Mouse (Mus musculus) forebrain, embryonic 16.5 days (tissue): Measurements from ENCODE around the gene Gm13697. TPM values are rescaled to one million over a fixed set of nuclear protein-coding genes. Genes with fewer than 3 reads are reported as not detected.
"Not testable (repeated sequence)": the region's sequence is repeated elsewhere in the genome, so short reads cannot be mapped to it uniquely, and the experiment has no call there.

Experiments used
- ATAC-seq: fragments of 200-750 bp; cut with Nextera tagmentation; 2 replicates; pipeline ENCODE4 v1.8.0; 2017; ENCODE audit warnings: mild to moderate bottlenecking, moderate library complexity
- H3K27ac ChIP-seq: fragments of 300-500 bp; sonication (generic); 2 replicates; pipeline ENCODE4 v1.5.1; 2014; ENCODE audit warnings: low read length, control low read depth
- H3K27me3 ChIP-seq: fragments of 300-500 bp; sonication (generic); replicated peaks from 2 replicates; pipeline ENCODE4 v1.6.1; 2014; ENCODE audit warnings: low read length; ENCODE audit not compliant: control insufficient read depth, insufficient read depth
- H3K36me3 ChIP-seq: fragments of 300-500 bp; sonication (generic); 2 replicates; pipeline ENCODE4 v1.6.1; 2014; ENCODE audit not compliant: control insufficient read depth, insufficient read depth
- H3K4me1 ChIP-seq: fragments of 300-500 bp; sonication (generic); replicated peaks from 2 replicates; pipeline ENCODE4 v1.6.1; 2014; ENCODE audit warnings: low read length; ENCODE audit not compliant: control insufficient read depth, insufficient read depth
- H3K4me2 ChIP-seq: fragments of 300-500 bp; sonication (generic); 2 replicates; pipeline ENCODE4 v1.6.1; 2014; ENCODE audit warnings: mild to moderate bottlenecking, low read length, control low read depth
- H3K4me3 ChIP-seq: fragments of 300-500 bp; sonication (generic); replicated peaks from 2 replicates; pipeline ENCODE4 v1.5.1; 2014; ENCODE audit warnings: mild to moderate bottlenecking, low read length, control low read depth
- H3K9ac ChIP-seq: fragments of 300-500 bp; sonication (generic); replicated peaks from 2 replicates; pipeline ENCODE4 v1.6.1; 2014; ENCODE audit warnings: low read depth, low read length, control low read depth
- H3K9me3 ChIP-seq: fragments of 300-500 bp; sonication (generic); 2 replicates; pipeline ENCODE4 v1.6.1; 2016; ENCODE audit warnings: low read length; ENCODE audit not compliant: control insufficient read depth
- WGBS: fragments of 180-500 bp; shearing (Covaris S2); extraction: QIAGEN DNeasy Blood & Tissue Kit; methylation state at CpG from one replicate; pipeline ENCODE4 v1.1.7; 2014; 5-methylcytosine and 5-hydroxymethylcytosine counted together
- polyA plus RNA-seq: library from polyadenylated mRNA; unstranded; fragments of >200 nt; fragmentation: Nextera tagmentation; extraction: Ambion mirVana; gene quantifications from 2 replicates; pipeline ENCODE4 v1.2.1, GENCODE M21; 2015

Gm13697 gene
- polyA plus RNA-seq, result not detected in 2 replicates

DNA sequence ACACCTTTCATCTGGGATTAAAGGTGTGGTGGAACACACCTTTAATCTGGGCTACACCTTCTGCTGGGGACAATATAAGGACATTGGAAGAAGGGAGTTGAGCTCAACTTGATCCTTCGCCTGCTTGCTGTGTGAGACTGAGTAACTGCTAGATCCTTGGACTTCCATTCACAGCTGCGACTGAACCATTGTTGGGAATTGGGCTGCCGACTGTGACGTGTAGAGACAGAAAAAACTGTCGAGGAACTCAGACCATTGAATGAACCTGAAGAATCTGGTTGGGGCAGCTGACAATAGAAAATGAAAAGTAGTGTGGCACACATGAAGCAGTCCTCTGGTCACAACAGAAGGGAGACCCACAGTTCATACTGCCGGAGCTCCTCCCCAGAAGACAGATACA, at the start of gene Gm13697:
Gm13697 (plus strand) TSS at position 301 of the 400 bp plus-strand sequence.
- no CpG with 5 or more reads among the region's 6 CpGs for WGBS
- H3K4me2 ChIP-seq, ATAC-seq, H3K9ac ChIP-seq, H3K36me3 ChIP-seq, H3K27ac ChIP-seq, H3K4me3 ChIP-seq, H3K9me3 ChIP-seq, H3K4me1 ChIP-seq, H3K27me3 ChIP-seq: not testable (repeated sequence)

DNA sequence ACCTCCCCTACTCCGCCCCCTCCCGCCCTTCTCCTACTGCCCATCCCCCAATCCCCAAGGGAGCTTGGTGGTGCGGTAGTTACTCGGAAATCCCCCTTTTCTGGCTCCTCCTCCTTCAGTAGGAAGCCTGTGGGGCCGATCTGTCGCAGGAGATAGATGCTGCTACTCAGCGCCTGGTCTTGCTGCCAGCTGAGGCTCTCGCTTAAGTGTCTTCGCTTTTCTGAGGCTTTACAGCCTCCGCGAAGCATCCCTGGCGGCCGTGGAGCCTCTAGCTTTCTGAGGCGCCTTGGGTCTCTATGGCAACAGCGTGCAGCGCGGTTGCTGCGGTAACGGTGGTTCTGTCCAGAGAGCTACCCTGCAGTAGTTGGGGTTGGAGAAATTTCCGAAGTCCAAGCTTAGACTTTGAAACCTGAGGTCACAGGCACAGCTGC, 43.6 kb upstream of the Gm13697 start, which contains the start of gene Zswim2:
Zswim2 (minus strand) TSS at position 298 of the 431 bp plus-strand sequence.
- H3K4me2 ChIP-seq, result peak within 1 kb of the TSS; percentile 68
- H3K27ac ChIP-seq, result peak within 1 kb of the TSS; percentile 50
- H3K4me1 ChIP-seq, result peaks cover 6% of the 10 kb centered on the region
- under 1% methylated on average over 20 of the region's 20 CpGs for WGBS
- H3K4me3 ChIP-seq, result peak within 1 kb of the TSS; percentile 43
- H3K27me3 ChIP-seq, result no peaks in the 10 kb centered on the region
- H3K36me3 ChIP-seq, result no peaks in the 10 kb centered on the region
- peak; percentile 99 for ATAC-seq
- peak within 1 kb of the TSS; percentile 54 for H3K9ac ChIP-seq
- no peaks in the 10 kb centered on the region for H3K9me3 ChIP-seq

DNA sequence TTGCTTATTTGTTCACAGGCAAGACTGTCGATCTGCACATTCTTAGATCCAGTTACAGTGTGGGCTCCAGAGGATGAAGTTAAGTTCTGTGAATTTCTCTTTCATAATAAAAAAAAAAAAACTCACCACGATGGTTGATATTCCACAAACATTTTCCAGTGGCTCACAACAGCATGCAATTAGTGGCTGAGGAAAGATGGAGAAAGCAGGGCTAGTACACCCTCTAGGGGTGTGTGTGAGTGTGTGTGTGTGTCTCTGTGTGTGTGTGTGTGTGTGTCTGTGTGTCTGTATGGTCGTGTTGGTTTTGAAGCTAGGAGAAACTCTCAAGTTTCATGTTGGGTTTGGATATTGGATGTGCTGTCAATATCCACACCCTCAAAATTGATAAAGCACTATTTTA, 43.2 kb upstream of the Gm13697 start:
- peak overlapping the region; percentile 54; the same call in 1 of the 2 replicates for H3K9ac ChIP-seq

DNA sequence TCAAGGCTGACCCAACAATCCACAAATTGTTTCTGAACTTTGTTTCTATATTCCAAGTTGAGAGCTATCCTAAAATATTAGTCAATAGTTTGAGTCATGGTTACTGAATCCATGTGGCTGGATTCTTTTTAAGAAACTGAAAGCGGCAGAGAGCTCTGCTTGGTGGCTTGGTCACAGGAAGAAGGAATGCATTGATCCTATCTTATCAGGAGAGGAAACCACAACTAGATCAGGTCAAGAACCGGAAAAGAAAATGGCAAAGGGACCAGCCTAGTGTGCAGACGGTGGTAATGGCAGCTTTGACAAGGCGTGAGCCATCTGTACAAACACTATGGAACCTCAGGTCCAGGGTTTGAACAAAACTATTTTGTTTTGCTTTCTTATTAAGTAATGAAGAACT, 42.8 kb upstream of the Gm13697 start:
- no peaks in the 10 kb centered on the region for H3K27me3 ChIP-seq
- no peaks in the 10 kb centered on the region for H3K9me3 ChIP-seq
- no peak for ATAC-seq
- H3K9ac ChIP-seq, result no peak overlapping the region
- H3K4me3 ChIP-seq, result no peak overlapping the region
- no peaks in the 10 kb centered on the region for H3K36me3 ChIP-seq
- H3K4me2 ChIP-seq, result no peak overlapping the region
- 78% methylated on average over 4 of the region's 4 CpGs for WGBS
- no peak overlapping the region for H3K27ac ChIP-seq
- H3K4me1 ChIP-seq, result peaks cover 6% of the 10 kb centered on the region

More for the DNA sequence above, 43.2 kb upstream of the Gm13697 start:
- H3K9me3 ChIP-seq, result no peaks in the 10 kb centered on the region
- peak; percentile 37; the same call in 1 of the 2 replicates for ATAC-seq
- peak overlapping the region; percentile 68 for H3K4me2 ChIP-seq
- H3K36me3 ChIP-seq, result no peaks in the 10 kb centered on the region
- peaks cover 6% of the 10 kb centered on the region for H3K4me1 ChIP-seq
- no peak overlapping the region for H3K27ac ChIP-seq
- H3K27me3 ChIP-seq, result no peaks in the 10 kb centered on the region
- H3K4me3 ChIP-seq, result peak overlapping the region; percentile 43
- 29% methylated on average over 3 of the region's 3 CpGs for WGBS

DNA sequence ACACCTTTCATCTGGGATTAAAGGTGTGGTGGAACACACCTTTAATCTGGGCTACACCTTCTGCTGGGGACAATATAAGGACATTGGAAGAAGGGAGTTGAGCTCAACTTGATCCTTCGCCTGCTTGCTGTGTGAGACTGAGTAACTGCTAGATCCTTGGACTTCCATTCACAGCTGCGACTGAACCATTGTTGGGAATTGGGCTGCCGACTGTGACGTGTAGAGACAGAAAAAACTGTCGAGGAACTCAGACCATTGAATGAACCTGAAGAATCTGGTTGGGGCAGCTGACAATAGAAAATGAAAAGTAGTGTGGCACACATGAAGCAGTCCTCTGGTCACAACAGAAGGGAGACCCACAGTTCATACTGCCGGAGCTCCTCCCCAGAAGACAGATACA, 29.1 kb upstream of the Gm13697 start, which contains the start of gene Gm13698:
Gm13698 (plus strand) TSS at position 301 of the 400 bp plus-strand sequence.
- not testable (repeated sequence) for H3K4me2 ChIP-seq, H3K9ac ChIP-seq, ATAC-seq, H3K4me1 ChIP-seq, H3K27me3 ChIP-seq, H3K36me3 ChIP-seq, H3K4me3 ChIP-seq, H3K9me3 ChIP-seq, H3K27ac ChIP-seq
- no CpG with 5 or more reads among the region's 6 CpGs for WGBS

DNA sequence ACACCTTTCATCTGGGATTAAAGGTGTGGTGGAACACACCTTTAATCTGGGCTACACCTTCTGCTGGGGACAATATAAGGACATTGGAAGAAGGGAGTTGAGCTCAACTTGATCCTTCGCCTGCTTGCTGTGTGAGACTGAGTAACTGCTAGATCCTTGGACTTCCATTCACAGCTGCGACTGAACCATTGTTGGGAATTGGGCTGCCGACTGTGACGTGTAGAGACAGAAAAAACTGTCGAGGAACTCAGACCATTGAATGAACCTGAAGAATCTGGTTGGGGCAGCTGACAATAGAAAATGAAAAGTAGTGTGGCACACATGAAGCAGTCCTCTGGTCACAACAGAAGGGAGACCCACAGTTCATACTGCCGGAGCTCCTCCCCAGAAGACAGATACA, 23.3 kb upstream of the Gm13697 start, which contains the start of gene Gm13693:
Gm13693 (plus strand) TSS at position 301 of the 400 bp plus-strand sequence.
- not testable (repeated sequence) for H3K9me3 ChIP-seq, H3K4me1 ChIP-seq, H3K4me2 ChIP-seq, H3K27me3 ChIP-seq, H3K27ac ChIP-seq, H3K36me3 ChIP-seq, H3K9ac ChIP-seq, ATAC-seq, H3K4me3 ChIP-seq
- WGBS, result no CpG with 5 or more reads among the region's 6 CpGs

DNA sequence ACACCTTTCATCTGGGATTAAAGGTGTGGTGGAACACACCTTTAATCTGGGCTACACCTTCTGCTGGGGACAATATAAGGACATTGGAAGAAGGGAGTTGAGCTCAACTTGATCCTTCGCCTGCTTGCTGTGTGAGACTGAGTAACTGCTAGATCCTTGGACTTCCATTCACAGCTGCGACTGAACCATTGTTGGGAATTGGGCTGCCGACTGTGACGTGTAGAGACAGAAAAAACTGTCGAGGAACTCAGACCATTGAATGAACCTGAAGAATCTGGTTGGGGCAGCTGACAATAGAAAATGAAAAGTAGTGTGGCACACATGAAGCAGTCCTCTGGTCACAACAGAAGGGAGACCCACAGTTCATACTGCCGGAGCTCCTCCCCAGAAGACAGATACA, 17.5 kb upstream of the Gm13697 start, which contains the start of gene Gm13695:
Gm13695 (plus strand) TSS at position 301 of the 400 bp plus-strand sequence.
- not testable (repeated sequence) for ATAC-seq, H3K9ac ChIP-seq, H3K4me3 ChIP-seq, H3K27me3 ChIP-seq, H3K9me3 ChIP-seq, H3K4me2 ChIP-seq, H3K27ac ChIP-seq, H3K4me1 ChIP-seq, H3K36me3 ChIP-seq
- WGBS, result no CpG with 5 or more reads among the region's 6 CpGs

DNA sequence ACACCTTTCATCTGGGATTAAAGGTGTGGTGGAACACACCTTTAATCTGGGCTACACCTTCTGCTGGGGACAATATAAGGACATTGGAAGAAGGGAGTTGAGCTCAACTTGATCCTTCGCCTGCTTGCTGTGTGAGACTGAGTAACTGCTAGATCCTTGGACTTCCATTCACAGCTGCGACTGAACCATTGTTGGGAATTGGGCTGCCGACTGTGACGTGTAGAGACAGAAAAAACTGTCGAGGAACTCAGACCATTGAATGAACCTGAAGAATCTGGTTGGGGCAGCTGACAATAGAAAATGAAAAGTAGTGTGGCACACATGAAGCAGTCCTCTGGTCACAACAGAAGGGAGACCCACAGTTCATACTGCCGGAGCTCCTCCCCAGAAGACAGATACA, 11.7 kb upstream of the Gm13697 start, which contains the start of gene Gm13696:
Gm13696 (plus strand) TSS at position 301 of the 400 bp plus-strand sequence.
- not testable (repeated sequence) for H3K36me3 ChIP-seq, H3K27ac ChIP-seq, H3K4me1 ChIP-seq, H3K9me3 ChIP-seq, H3K9ac ChIP-seq, H3K27me3 ChIP-seq, H3K4me2 ChIP-seq, H3K4me3 ChIP-seq, ATAC-seq
- no CpG with 5 or more reads among the region's 6 CpGs for WGBS

DNA sequence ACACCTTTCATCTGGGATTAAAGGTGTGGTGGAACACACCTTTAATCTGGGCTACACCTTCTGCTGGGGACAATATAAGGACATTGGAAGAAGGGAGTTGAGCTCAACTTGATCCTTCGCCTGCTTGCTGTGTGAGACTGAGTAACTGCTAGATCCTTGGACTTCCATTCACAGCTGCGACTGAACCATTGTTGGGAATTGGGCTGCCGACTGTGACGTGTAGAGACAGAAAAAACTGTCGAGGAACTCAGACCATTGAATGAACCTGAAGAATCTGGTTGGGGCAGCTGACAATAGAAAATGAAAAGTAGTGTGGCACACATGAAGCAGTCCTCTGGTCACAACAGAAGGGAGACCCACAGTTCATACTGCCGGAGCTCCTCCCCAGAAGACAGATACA, 5.9 kb upstream of the Gm13697 start, which contains the start of gene Gm13694:
Gm13694 (plus strand) TSS at position 301 of the 400 bp plus-strand sequence.
- H3K27ac ChIP-seq, H3K27me3 ChIP-seq, H3K9me3 ChIP-seq, H3K4me2 ChIP-seq, H3K4me3 ChIP-seq, ATAC-seq, H3K36me3 ChIP-seq, H3K4me1 ChIP-seq, H3K9ac ChIP-seq: not testable (repeated sequence)
- no CpG with 5 or more reads among the region's 6 CpGs for WGBS
